Mouse (Mus musculus): ENCODE data around the gene Fbxo34. TPM values are rescaled to one million over a fixed set of nuclear protein-coding genes. Genes with fewer than 3 reads are reported as not detected.
"Not testable (repeated sequence)": the region's sequence is repeated elsewhere in the genome, so short reads cannot be mapped to it uniquely, and the experiment has no call there.

Fbxo34 gene
- polyA plus RNA-seq (2012; rRNA removed): 10.2 and 13.0 TPM in 2 replicates

DNA sequence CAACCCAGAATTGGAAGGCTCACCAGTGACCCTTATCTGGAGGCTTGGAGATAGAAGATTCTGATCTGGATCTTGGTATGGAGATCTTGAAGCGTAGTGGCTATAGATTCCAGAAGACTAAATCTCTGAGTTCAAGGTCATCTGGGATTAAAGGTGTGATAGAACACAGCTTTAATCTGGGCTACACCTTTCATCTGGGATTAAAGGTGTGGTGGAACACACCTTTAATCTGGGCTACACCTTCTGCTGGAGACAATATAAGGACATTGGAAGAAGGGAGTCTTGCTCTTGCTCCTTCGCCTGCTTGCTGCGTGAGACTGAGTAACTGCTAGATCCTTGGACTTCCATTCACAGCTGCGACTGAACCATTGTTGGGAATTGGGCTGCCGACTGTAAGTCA is at the start of gene Fbxo34:
Gene Fbxo34, plus strand, starts transcription at position 301 of the 400 bp plus-strand sequence.
- not testable (repeated sequence) for DNase-seq; H3K27ac ChIP-seq (ENCODE audit: insufficient read depth, low read depth, low read length); H3K4me1 ChIP-seq (ENCODE audit: control insufficient read depth, insufficient read depth, low read length); H3K27me3 ChIP-seq (replicated peaks; ENCODE audit: control insufficient read depth, insufficient read depth, low read length); H3K4me3 ChIP-seq (ENCODE audit: insufficient read depth, low read depth, low read length); H3K36me3 ChIP-seq (ENCODE audit: control insufficient read depth, insufficient read depth, low read length)
- 92% methylated on average over 3 of the region's 5 CpGs for WGBS

DNA sequence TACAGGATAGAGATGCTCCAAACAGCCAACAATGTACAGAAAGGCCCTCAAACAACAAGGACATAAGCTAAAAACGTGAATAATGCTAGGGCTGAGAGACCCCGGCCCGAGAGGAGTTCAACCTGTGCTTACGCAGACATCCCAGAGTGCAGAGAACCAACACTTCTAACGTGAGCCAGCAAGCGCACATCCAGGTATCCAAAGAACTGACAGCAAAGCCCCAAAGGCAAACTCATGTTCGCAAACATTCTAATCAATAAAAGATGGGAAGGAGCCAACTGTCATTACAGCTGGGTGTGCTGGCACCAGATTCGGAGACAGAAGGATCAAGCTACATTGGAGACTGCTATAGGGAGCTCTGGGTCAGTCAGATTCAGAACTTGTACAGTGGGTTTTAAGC is 47.5 kb upstream of the Fbxo34 start:
- DNase-seq: no peak
- H3K27me3 ChIP-seq (replicated peaks; ENCODE audit: control insufficient read depth, insufficient read depth, low read length): no peaks in the 10 kb centered on the region
- no peak for TF ChIP-seq CTCF (conservative IDR thresholded peaks at IDR 0.05; ENCODE audit: insufficient read depth, insufficient read length, low read depth, low read length)
- TF ChIP-seq POLR2A (IDR thresholded peaks at IDR 0.05; ENCODE audit: low read depth, low read length): no peak
- WGBS: 94% methylated on average over 8 of the region's 8 CpGs
- no peak overlapping the region for H3K4me3 ChIP-seq (ENCODE audit: insufficient read depth, low read depth, low read length)
- no peaks in the 10 kb centered on the region for H3K36me3 ChIP-seq (ENCODE audit: control insufficient read depth, insufficient read depth, low read length)
- H3K4me1 ChIP-seq (ENCODE audit: control insufficient read depth, insufficient read depth, low read length): no peaks in the 10 kb centered on the region
- H3K27ac ChIP-seq (ENCODE audit: insufficient read depth, low read depth, low read length): no peak overlapping the region

DNA sequence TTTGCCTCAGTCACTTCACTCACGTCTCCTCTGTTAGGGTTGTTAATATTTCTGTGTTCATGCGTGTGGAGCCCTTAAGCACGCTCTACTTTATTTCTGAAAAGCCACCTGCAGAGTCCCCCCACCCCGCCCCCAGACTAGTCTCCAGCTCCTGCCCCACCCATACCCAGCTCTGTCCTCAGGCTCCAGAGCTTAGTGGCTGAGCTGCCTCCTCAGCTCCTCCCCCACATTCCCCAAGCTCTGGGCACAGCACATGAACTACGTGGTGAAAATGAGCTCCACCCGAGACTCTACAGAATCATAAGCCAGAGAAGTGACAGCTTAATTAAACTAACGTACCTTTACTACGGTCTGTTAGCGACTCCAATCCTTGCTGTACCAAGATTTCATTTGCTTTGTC is 44.2 kb upstream of the Fbxo34 start:
- Histone ChIP-seq H3K4me3 (ENCODE audit: insufficient read depth, low read depth, low read length) (no peak overlapping the region), H3K27ac (ENCODE audit: insufficient read depth, low read depth, low read length) (no peak overlapping the region), H3K27me3 (replicated peaks; ENCODE audit: control insufficient read depth, insufficient read depth, low read length) (no peaks in the 10 kb centered on the region), H3K36me3 (ENCODE audit: control insufficient read depth, insufficient read depth, low read length) (no peaks in the 10 kb centered on the region), H3K4me1 (ENCODE audit: control insufficient read depth, insufficient read depth, low read length) (no peaks in the 10 kb centered on the region)
- no peak for DNase-seq
- 74% methylated on average over 9 of the region's 9 CpGs for WGBS
- no peak for TF ChIP-seq CTCF (conservative IDR thresholded peaks at IDR 0.05; ENCODE audit: insufficient read depth, insufficient read length, low read depth, low read length)

DNA sequence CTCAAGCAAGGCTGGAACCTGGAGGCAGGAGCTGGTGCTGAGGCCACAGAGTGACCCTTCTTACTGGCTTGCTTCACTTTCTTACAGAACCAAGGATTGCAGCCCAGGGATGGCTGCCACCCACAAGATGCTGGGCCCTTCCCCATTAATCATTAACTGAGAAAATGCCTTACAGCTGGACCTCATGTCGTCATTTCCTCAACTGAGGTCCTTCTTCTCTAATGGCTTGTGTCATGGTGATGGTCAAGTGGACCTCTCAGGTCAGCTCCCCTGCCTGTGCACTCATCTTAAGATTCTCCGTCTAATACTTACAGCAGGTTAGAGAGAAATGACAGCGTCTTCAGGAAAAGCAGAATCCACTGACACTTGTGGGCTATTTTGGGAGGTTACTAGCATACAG is 32.9 kb upstream of the Fbxo34 start:
- DNase-seq: peak; percentile 19
- 24% methylated on average over 3 of the region's 3 CpGs for WGBS
- no peaks in the 10 kb centered on the region for H3K27me3 ChIP-seq (replicated peaks; ENCODE audit: control insufficient read depth, insufficient read depth, low read length)
- no peak overlapping the region for H3K4me3 ChIP-seq (ENCODE audit: insufficient read depth, low read depth, low read length)
- TF ChIP-seq POLR2A (IDR thresholded peaks at IDR 0.05; ENCODE audit: low read depth, low read length) (no peak), CTCF (conservative IDR thresholded peaks at IDR 0.05; ENCODE audit: insufficient read depth, insufficient read length, low read depth, low read length) (no peak)
- H3K36me3 ChIP-seq (ENCODE audit: control insufficient read depth, insufficient read depth, low read length): no peaks in the 10 kb centered on the region
- no peak overlapping the region for H3K27ac ChIP-seq (ENCODE audit: insufficient read depth, low read depth, low read length)
- H3K4me1 ChIP-seq (ENCODE audit: control insufficient read depth, insufficient read depth, low read length): no peaks in the 10 kb centered on the region

DNA sequence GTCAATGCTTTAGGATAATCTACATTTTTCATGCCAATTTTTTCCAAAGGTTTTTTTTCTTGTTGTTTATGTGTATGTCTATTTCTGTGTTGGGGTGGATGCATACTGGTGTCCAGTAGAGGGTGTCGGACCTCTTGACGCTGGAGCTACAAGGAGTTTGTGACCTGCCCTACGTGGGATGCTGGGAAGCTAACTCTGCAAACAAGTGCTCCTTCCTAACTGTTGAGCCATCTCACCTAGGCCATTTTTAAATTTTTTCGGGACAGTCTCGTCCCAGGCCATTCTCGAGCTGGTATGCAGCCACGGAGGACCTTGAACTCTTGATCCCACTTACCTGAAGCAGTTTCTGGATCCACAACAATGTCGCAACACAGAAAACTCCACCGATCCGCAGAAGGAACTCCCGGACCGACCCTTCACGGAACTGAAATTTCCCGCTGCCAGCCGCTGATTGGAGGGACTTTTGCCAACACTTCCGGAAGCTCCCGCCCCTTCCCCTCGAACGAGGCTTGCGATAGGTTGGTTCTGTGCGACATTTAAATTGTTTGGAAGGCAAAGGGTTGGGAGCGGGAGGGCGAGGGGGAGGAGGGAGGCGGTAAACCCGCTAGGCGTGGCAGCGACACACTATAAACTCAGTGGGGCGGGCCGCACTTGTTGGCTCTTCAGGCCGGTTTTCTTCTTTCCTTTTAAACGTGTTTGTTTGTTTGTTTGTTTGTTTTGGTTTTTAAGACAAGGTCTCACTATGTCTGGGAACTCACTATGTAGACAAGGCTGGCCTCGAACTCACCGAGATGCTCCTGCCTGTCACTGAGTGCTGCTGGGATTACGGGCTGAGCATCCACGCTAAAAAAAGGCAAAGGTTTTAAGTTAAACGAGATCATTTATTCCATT is 32.2 kb upstream of the Fbxo34 start, which contains the start of gene Dlgap5:
Gene Dlgap5, minus strand, starts transcription at position 633 of the 891 bp plus-strand sequence.
- no peak within 1 kb of the TSS for H3K27ac ChIP-seq (ENCODE audit: insufficient read depth, low read depth, low read length)
- peak within 1 kb of the TSS; percentile 51 for H3K4me3 ChIP-seq (ENCODE audit: insufficient read depth, low read depth, low read length)
- DNase-seq: peak; percentile 96
- H3K4me1 ChIP-seq (ENCODE audit: control insufficient read depth, insufficient read depth, low read length): no peaks in the 10 kb centered on the region
- no peak for TF ChIP-seq POLR2A (IDR thresholded peaks at IDR 0.05; ENCODE audit: low read depth, low read length)
- no peak for TF ChIP-seq CTCF (conservative IDR thresholded peaks at IDR 0.05; ENCODE audit: insufficient read depth, insufficient read length, low read depth, low read length)
- no peaks in the 10 kb centered on the region for H3K27me3 ChIP-seq (replicated peaks; ENCODE audit: control insufficient read depth, insufficient read depth, low read length)
- H3K36me3 ChIP-seq (ENCODE audit: control insufficient read depth, insufficient read depth, low read length): no peaks in the 10 kb centered on the region
- WGBS: under 1% methylated on average over 36 of the region's 36 CpGs

DNA sequence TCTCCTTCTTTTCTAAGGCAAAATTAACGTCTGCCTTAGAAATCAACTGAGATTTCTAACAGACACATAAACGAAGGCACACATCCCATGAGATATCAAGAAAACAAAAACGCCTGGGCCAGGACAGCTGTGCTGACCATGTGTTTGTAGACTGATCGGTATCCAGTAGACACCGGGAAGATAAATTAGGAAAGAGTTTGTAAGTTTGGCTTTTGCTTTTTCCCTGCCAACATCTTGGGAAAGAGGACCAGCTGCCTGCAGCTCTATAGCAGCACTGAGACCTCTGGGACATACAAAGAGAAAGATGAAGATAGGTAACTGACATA is 31.6 kb upstream of the Fbxo34 start:
- 30% methylated on average over 5 of the region's 5 CpGs for WGBS
- DNase-seq: no peak
- no peaks in the 10 kb centered on the region for H3K36me3 ChIP-seq (ENCODE audit: control insufficient read depth, insufficient read depth, low read length)
- no peak overlapping the region for H3K4me3 ChIP-seq (ENCODE audit: insufficient read depth, low read depth, low read length)
- TF ChIP-seq CTCF (conservative IDR thresholded peaks at IDR 0.05; ENCODE audit: insufficient read depth, insufficient read length, low read depth, low read length) (no peak), POLR2A (IDR thresholded peaks at IDR 0.05; ENCODE audit: low read depth, low read length) (no peak)
- no peaks in the 10 kb centered on the region for H3K27me3 ChIP-seq (replicated peaks; ENCODE audit: control insufficient read depth, insufficient read depth, low read length)
- no peaks in the 10 kb centered on the region for H3K4me1 ChIP-seq (ENCODE audit: control insufficient read depth, insufficient read depth, low read length)
- no peak overlapping the region for H3K27ac ChIP-seq (ENCODE audit: insufficient read depth, low read depth, low read length)

DNA sequence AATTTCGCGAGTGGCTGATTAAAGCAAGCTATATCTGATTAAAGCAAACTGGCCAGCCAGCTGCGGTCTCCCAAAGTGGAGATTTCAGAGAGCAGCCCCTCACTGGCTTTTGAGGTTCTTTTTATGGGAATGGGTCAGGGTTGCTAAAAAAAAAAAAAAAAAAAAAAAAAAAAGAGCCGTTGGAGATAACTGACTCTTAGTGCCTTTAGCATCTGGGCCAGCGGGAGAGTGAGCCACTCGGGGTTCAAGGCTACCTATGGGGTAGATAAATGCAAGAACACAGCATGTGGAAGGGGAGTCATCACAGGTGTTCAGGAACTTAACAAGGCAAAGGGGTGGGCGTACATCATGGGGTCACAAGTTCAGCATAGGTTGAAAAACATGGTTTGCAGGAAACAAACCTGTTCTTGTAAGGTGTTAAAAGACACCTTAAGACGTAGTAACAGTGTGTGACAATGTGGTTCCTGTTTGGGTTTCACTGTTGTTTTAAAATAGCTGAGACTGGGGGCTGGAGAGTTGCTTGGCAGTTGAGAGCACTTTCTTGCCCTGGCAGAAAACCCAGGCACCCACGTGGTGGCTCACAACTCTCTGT is 31.1 kb upstream of the Fbxo34 start:
- no peak overlapping the region for H3K27ac ChIP-seq (ENCODE audit: insufficient read depth, low read depth, low read length)
- no peak overlapping the region for H3K4me3 ChIP-seq (ENCODE audit: insufficient read depth, low read depth, low read length)
- TF ChIP-seq CTCF (conservative IDR thresholded peaks at IDR 0.05; ENCODE audit: insufficient read depth, insufficient read length, low read depth, low read length): no peak
- no peak for TF ChIP-seq POLR2A (IDR thresholded peaks at IDR 0.05; ENCODE audit: low read depth, low read length)
- no peak for DNase-seq
- no peaks in the 10 kb centered on the region for H3K27me3 ChIP-seq (replicated peaks; ENCODE audit: control insufficient read depth, insufficient read depth, low read length)
- 76% methylated on average over 9 of the region's 9 CpGs for WGBS
- no peaks in the 10 kb centered on the region for H3K36me3 ChIP-seq (ENCODE audit: control insufficient read depth, insufficient read depth, low read length)
- H3K4me1 ChIP-seq (ENCODE audit: control insufficient read depth, insufficient read depth, low read length): no peaks in the 10 kb centered on the region
